18 mouse cellular contexts compared by ENCODE assay signal in the genomic region with DNA sequence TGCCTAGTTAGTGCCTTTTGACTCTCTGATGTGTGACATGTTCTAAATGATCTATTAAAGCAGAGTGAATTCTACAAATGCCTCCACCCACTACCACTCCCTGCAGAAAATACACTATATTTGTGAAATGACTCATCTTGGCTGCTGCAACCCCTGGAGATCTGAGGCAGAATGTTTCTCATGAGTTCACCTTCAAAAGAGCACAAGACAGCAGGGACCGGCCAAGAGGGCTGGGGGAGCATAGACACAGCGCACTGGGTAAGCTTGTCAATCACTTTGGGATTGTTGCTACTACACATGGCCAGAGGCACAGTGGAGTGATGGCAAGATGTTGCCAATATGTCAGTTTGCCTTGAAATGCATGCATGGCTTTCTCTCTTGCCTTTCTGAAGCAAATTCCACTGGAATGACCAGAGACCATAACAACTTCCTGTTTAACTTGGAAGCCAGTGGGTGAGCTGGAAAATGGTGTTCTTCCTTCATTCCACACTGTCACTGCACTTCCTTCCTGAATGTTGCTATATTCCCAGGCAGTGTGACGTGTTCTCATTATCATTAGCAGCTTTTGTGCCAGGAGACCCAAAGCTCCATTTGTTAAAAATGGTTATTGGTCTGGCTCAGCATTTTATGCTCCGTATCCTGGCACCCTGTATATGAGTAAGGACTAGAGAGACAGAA.
DNase-seq lines count a peak whose midpoint lies in the region; ATAC-seq and TF ChIP-seq lines count a peak whose summit lies in the region.
"Had no signal": no experiment of that assay in that cellular context is flagged by ENCODE, and none has a peak within 500 bp of the region (broad histone marks: within the 10 kb centered on the region; RNA-seq: fewer than 3 reads in every experiment).

No protein-coding gene starts in this region.

- no peaks in the 10 kb centered on the region for H3K27me3 ChIP-seq in forebrain, postnatal 0 days (ENCODE audit: insufficient read depth, low read length)
- H3K27me3 ChIP-seq in forebrain, embryonic 14.5 days (replicated peaks; ENCODE audit: control insufficient read depth, insufficient read depth, low read length): no peaks in the 10 kb centered on the region
- H3K27me3 ChIP-seq: forebrain, embryonic 13.5 days; hindbrain, embryonic 12.5 days; liver, embryonic 13.5 days had no signal

- no peaks in the 10 kb centered on the region for H3K9me3 ChIP-seq in forebrain, postnatal 0 days (ENCODE audit: low read length)
- H3K9me3 ChIP-seq in forebrain, embryonic 14.5 days (replicated peaks; ENCODE audit: control insufficient read depth, low read length): no peaks in the 10 kb centered on the region
- H3K9me3 ChIP-seq: forebrain, embryonic 13.5 days; hindbrain, embryonic 12.5 days; liver, embryonic 13.5 days had no signal

- intact Hi-C loops in left cerebral cortex, postnatal 14 days (cut with DNase I): no loop called here
- intact Hi-C loops in left cerebral cortex, postnatal 25 days (cut with DNase I): no loop called here

- DNase-seq in forebrain, postnatal 0 days: no peak
- no peak for DNase-seq in forebrain, embryonic 14.5 days (ENCODE audit: low spot score)
- peak; percentile 22 for DNase-seq in left cerebral cortex, adult 11 months (ENCODE audit: low spot score)
- DNase-seq in left cerebral cortex, postnatal 14 days (ENCODE audit: low spot score in 2 of 2): no peak
- DNase-seq in brain, adult 2 months (ENCODE audit: low read depth, low spot score): peak; percentile 73
- peak; percentile 13 for DNase-seq in heart, postnatal 4 days
- DNase-seq in ovary, postnatal 36 days (ENCODE audit: low spot score): no peak
- no peak for DNase-seq in left cerebral cortex, postnatal 25 days (ENCODE audit: low spot score in 2 of 2)
- DNase-seq: adrenal gland, postnatal 10 days; B cell, adult 2 months; cerebellum, adult 9-10 months; gastrocnemius, postnatal 10 days; layer of hippocampus, adult 9-11 months; thymus, adult 2 months had no signal

- no peak overlapping the region for H3K4me2 ChIP-seq in forebrain, postnatal 0 days (ENCODE audit: low read depth)
- no peak overlapping the region for H3K4me2 ChIP-seq in forebrain, embryonic 14.5 days (ENCODE audit: low read length)
- H3K4me2 ChIP-seq: forebrain, embryonic 13.5 days; hindbrain, embryonic 12.5 days; liver, embryonic 13.5 days had no signal

- H3K36me3 ChIP-seq in forebrain, postnatal 0 days (ENCODE audit: insufficient read depth): no peaks in the 10 kb centered on the region
- no peaks in the 10 kb centered on the region for H3K36me3 ChIP-seq in forebrain, embryonic 14.5 days (ENCODE audit: control insufficient read depth, insufficient read depth, low read length)
- H3K36me3 ChIP-seq: hindbrain, embryonic 12.5 days; liver, embryonic 13.5 days had no signal

- no peak overlapping the region for H3K9ac ChIP-seq in forebrain, postnatal 0 days
- no peak overlapping the region for H3K9ac ChIP-seq in forebrain, embryonic 14.5 days (ENCODE audit: low read length)
- H3K9ac ChIP-seq: forebrain, embryonic 13.5 days; hindbrain, embryonic 12.5 days; liver, embryonic 13.5 days had no signal

- H3K4me1 ChIP-seq in forebrain, postnatal 0 days (ENCODE audit: insufficient read depth): no peaks in the 10 kb centered on the region
- no peaks in the 10 kb centered on the region for H3K4me1 ChIP-seq in forebrain, embryonic 14.5 days (ENCODE audit: control insufficient read depth, insufficient read depth, low read length)
- H3K4me1 ChIP-seq: forebrain, embryonic 13.5 days; hindbrain, embryonic 12.5 days had no signal

- TF ChIP-seq CTCF in forebrain, postnatal 0 days (IDR thresholded peaks at IDR 0.05; ENCODE audit: low read depth): no peak

- no peak overlapping the region for H3K4me3 ChIP-seq in forebrain, postnatal 0 days (ENCODE audit: low read depth, low read length)
- no peak overlapping the region for H3K4me3 ChIP-seq in forebrain, embryonic 14.5 days (ENCODE audit: low read depth, low read length)
- H3K4me3 ChIP-seq: forebrain, embryonic 13.5 days; hindbrain, embryonic 12.5 days; liver, embryonic 13.5 days had no signal

- 53% methylated on average over 4 of the region's 4 CpGs for WGBS in forebrain, postnatal 0 days
- WGBS in forebrain, embryonic 14.5 days: 72% methylated on average over 4 of the region's 4 CpGs

- H3K27ac ChIP-seq in forebrain, postnatal 0 days (ENCODE audit: low read depth, low read length): no peak overlapping the region
- H3K27ac ChIP-seq in forebrain, embryonic 14.5 days (ENCODE audit: low read depth, low read length): no peak overlapping the region
- H3K27ac ChIP-seq: forebrain, embryonic 13.5 days; hindbrain, embryonic 12.5 days; liver, embryonic 13.5 days had no signal

- 0 out of 2 replicates have a peak, but pooled peaks have one; percentile 14 for ATAC-seq in forebrain, postnatal 0 days
- no peak for ATAC-seq in forebrain, embryonic 14.5 days
- ATAC-seq: forebrain, embryonic 13.5 days; intestine, postnatal 0 days had no signal

Comparison
In these comparisons a context has a peak if more than half of its experiments do, and no peak if none do; other contexts are left out.
1. DNase-seq: peak in left cerebral cortex, adult 11 months (single experiment), brain, adult 2 months (single experiment) and heart, postnatal 4 days (single experiment); none in forebrain, postnatal 0 days (single experiment), forebrain, embryonic 14.5 days (single experiment), left cerebral cortex, postnatal 14 days (0 of 2), ovary, postnatal 36 days (single experiment) and left cerebral cortex, postnatal 25 days (0 of 2).